Mouse (Mus musculus) spleen, adult 2 months (tissue): ENCODE measurements around the gene Wbp2nl. TPM values are rescaled to one million over a fixed set of nuclear protein-coding genes. Genes with fewer than 3 reads are reported as not detected.

Source experiments
- DNase-seq, 2 experiments: peaks; one replicate each; pipeline versions ENCODE4 v3.0.0 to v3.0.0-alpha.2; 2012 to 2021; ENCODE audit warnings: low spot score in 2 of 2, low read depth in 1 of 2
- H3K27ac ChIP-seq: fragments of 200-500 bp; 2 replicates; pipeline ENCODE4 v1.5.1; 2012; ENCODE audit warnings: low read length, inconsistent platforms; ENCODE audit not compliant: insufficient read depth
- H3K27me3 ChIP-seq: fragments of 200-500 bp; 2 replicates; pipeline ENCODE4 v1.6.1; 2012; ENCODE audit warnings: mild to moderate bottlenecking, moderate library complexity, low read length, inconsistent platforms; ENCODE audit not compliant: control insufficient read depth, insufficient read depth
- H3K36me3 ChIP-seq: fragments of 200-500 bp; 2 replicates; pipeline ENCODE4 v1.6.1; 2012; ENCODE audit warnings: mild to moderate bottlenecking, low read length, inconsistent platforms; ENCODE audit not compliant: control insufficient read depth, insufficient read depth
- H3K4me1 ChIP-seq: fragments of 200-500 bp; 2 replicates; pipeline ENCODE4 v1.6.1; 2011; ENCODE audit warnings: inconsistent platforms; ENCODE audit not compliant: control insufficient read depth, insufficient read depth, insufficient read length
- H3K4me3 ChIP-seq: fragments of 200-500 bp; 2 replicates; pipeline ENCODE4 v1.5.1; 2011; ENCODE audit warnings: mild to moderate bottlenecking, inconsistent platforms; ENCODE audit not compliant: insufficient read depth, insufficient read length; ENCODE audit errors: extremely low read depth
- CTCF ChIP-seq: fragments of 200-500 bp; IDR thresholded peaks from 2 replicates; pipeline ENCODE4 v1.5.1; 2011; ENCODE audit warnings: mild to moderate bottlenecking, inconsistent platforms; ENCODE audit not compliant: insufficient read depth, insufficient read length, insufficient replicate concordance; ENCODE audit errors: extremely low read depth
- POLR2A ChIP-seq: fragments of 200-500 bp; IDR thresholded peaks from 2 replicates; pipeline ENCODE4 v1.6.1; 2011; ENCODE audit warnings: low read depth, low read length, inconsistent platforms
- WGBS: fragments of 180-500 bp; shearing (Covaris S2); methylation state at CpG from one replicate; pipeline ENCODE4 v1.1.7; 2018; 5-methylcytosine and 5-hydroxymethylcytosine counted together
- polyA plus RNA-seq: library from polyadenylated mRNA; depleted of rRNA; stranded (reverse); fragments of >200 nt; gene quantifications from 2 replicates; pipeline ENCODE4 v1.2.3, GENCODE M21; 2012

Wbp2nl gene
- polyA plus RNA-seq, 1 experiment, result 0.07 TPM

- no peaks in the 10 kb centered on the region for H3K4me1 ChIP-seq
- DNase-seq, result no peak
- WGBS, result 71% methylated on average over 4 of the region's 4 CpGs
- H3K27ac ChIP-seq, result no peak overlapping the region
- TF ChIP-seq CTCF (no peak), POLR2A (no peak)
- H3K27me3 ChIP-seq, result peaks cover 1% of the 10 kb centered on the region; the same call in 1 of the 2 replicates
- no peak overlapping the region for H3K4me3 ChIP-seq
- no peaks in the 10 kb centered on the region for H3K36me3 ChIP-seq
These were observed 18.1 kb upstream of the Wbp2nl start for GRCm38 (mm10) chr15:82280638-82281037.

GRCm38 (mm10) chr15:82286157-82286556 lies 12.6 kb upstream of the Wbp2nl start:
- 63% methylated on average over 12 of the region's 12 CpGs for WGBS
- no peak overlapping the region for H3K4me3 ChIP-seq
- no peaks in the 10 kb centered on the region for H3K4me1 ChIP-seq
- TF ChIP-seq POLR2A (no peak), CTCF (no peak)
- no peaks in the 10 kb centered on the region for H3K36me3 ChIP-seq
- no peak for DNase-seq
- H3K27me3 ChIP-seq, result no peaks in the 10 kb centered on the region
- no peak overlapping the region for H3K27ac ChIP-seq

GRCm38 (mm10) chr15:82290252-82290651 lies 8.5 kb upstream of the Wbp2nl start:
- Histone ChIP-seq H3K36me3 (no peaks in the 10 kb centered on the region), H3K4me1 (no peaks in the 10 kb centered on the region), H3K4me3 (no peak overlapping the region), H3K27ac (no peak overlapping the region), H3K27me3 (no peaks in the 10 kb centered on the region)
- TF ChIP-seq CTCF (no peak), POLR2A (no peak)
- whole genome bisulfite sequencing, result 42% methylated on average over 7 of the region's 7 CpGs
- no peak for DNase-seq

GRCm38 (mm10) chr15:82292851-82293250 lies 5.9 kb upstream of the Wbp2nl start:
- H3K4me3 ChIP-seq, result no peak overlapping the region
- H3K27me3 ChIP-seq, result no peaks in the 10 kb centered on the region
- no peaks in the 10 kb centered on the region for H3K4me1 ChIP-seq
- H3K36me3 ChIP-seq, result no peaks in the 10 kb centered on the region
- TF ChIP-seq CTCF (no peak), POLR2A (no peak)
- no peak for DNase-seq
- 38% methylated on average over 5 of the region's 5 CpGs for WGBS
- H3K27ac ChIP-seq, result no peak overlapping the region

GRCm38 (mm10) chr15:82293271-82293711 lies 5.5 kb upstream of the Wbp2nl start:
- no peak for DNase-seq
- WGBS, result 31% methylated on average over 7 of the region's 7 CpGs
- H3K4me1 ChIP-seq, result no peaks in the 10 kb centered on the region
- TF ChIP-seq CTCF, result no peak
- no peak for TF ChIP-seq POLR2A
- H3K4me3 ChIP-seq, result no peak overlapping the region
- H3K36me3 ChIP-seq, result no peaks in the 10 kb centered on the region
- H3K27me3 ChIP-seq, result no peaks in the 10 kb centered on the region
- no peak overlapping the region for H3K27ac ChIP-seq

GRCm38 (mm10) chr15:82294059-82294458 lies 4.7 kb upstream of the Wbp2nl start:
- Histone ChIP-seq H3K4me3 (no peak overlapping the region), H3K36me3 (no peaks in the 10 kb centered on the region), H3K27me3 (no peaks in the 10 kb centered on the region), H3K27ac (no peak overlapping the region), H3K4me1 (no peaks in the 10 kb centered on the region; the same call in 1 of the 2 replicates)
- 56% methylated on average over 8 of the region's 8 CpGs for WGBS
- TF ChIP-seq CTCF, result no peak
- TF ChIP-seq POLR2A, result no peak
- no peak for DNase-seq

GRCm38 (mm10) chr15:82307107-82307506 lies 8.4 kb downstream of the Wbp2nl start:
- DNase-seq, result no peak
- WGBS, result 88% methylated on average over 3 of the region's 3 CpGs
- Histone ChIP-seq H3K27ac (no peak overlapping the region), H3K4me1 (no peaks in the 10 kb centered on the region), H3K4me3 (no peak overlapping the region), H3K27me3 (peaks cover 2% of the 10 kb centered on the region; the same call in 1 of the 2 replicates), H3K36me3 (no peaks in the 10 kb centered on the region)
- TF ChIP-seq CTCF (no peak), POLR2A (no peak)

- TF ChIP-seq POLR2A (no peak), CTCF (no peak)
- H3K36me3 ChIP-seq, result no peaks in the 10 kb centered on the region
- 81% methylated on average over 3 of the region's 3 CpGs for WGBS
- no peak overlapping the region for H3K4me3 ChIP-seq
- H3K27ac ChIP-seq, result no peak overlapping the region
- DNase-seq, result no peak
- H3K4me1 ChIP-seq, result no peaks in the 10 kb centered on the region
- H3K27me3 ChIP-seq, result peaks cover 2% of the 10 kb centered on the region; the same call in 1 of the 2 replicates
These were observed 9.7 kb downstream of the Wbp2nl start for GRCm38 (mm10) chr15:82308416-82308815.
